Mouse (Mus musculus) ES-Bruce4 (cell line): ENCODE data around the gene Dsel. TPM values are rescaled to one million over a fixed set of nuclear protein-coding genes. Genes with fewer than 3 reads are reported as not detected.

ENCODE experiments used
- H3K27ac ChIP-seq: 2 replicates; pipeline ENCODE4 v1.5.1; 2012; ENCODE audit warnings: low read length, inconsistent platforms; ENCODE audit not compliant: insufficient read depth
- H3K27me3 ChIP-seq: 2 replicates; pipeline ENCODE4 v1.6.1; 2012; ENCODE audit warnings: mild to moderate bottlenecking, low read length, inconsistent platforms; ENCODE audit not compliant: control insufficient read depth, poor library complexity, insufficient read depth, severe bottlenecking
- H3K36me3 ChIP-seq: 2 replicates; pipeline ENCODE4 v1.6.1; 2012; ENCODE audit warnings: inconsistent platforms, mild to moderate bottlenecking, low read length, moderate library complexity; ENCODE audit not compliant: control insufficient read depth, poor library complexity, insufficient read depth, severe bottlenecking
- H3K4me1 ChIP-seq: one replicate; pipeline ENCODE4 v1.8.1; 2011; ENCODE audit warnings: low read length; ENCODE audit not compliant: control insufficient read depth, insufficient read depth
- H3K4me3 ChIP-seq: 2 replicates; pipeline ENCODE4 v1.5.1; 2011; ENCODE audit warnings: low read depth, mild to moderate bottlenecking, low read length
- H3K9ac ChIP-seq: 2 replicates; pipeline ENCODE4 v1.6.1; 2012; ENCODE audit warnings: low read depth, mild to moderate bottlenecking, inconsistent platforms; ENCODE audit not compliant: poor library complexity, severe bottlenecking
- H3K9me3 ChIP-seq: replicated peaks from 2 replicates; pipeline ENCODE4 v1.6.1; 2012; ENCODE audit warnings: mild to moderate bottlenecking, low read length, inconsistent platforms; ENCODE audit not compliant: control insufficient read depth, poor library complexity, insufficient read depth, severe bottlenecking
- CTCF ChIP-seq: IDR thresholded peaks from one replicate; pipeline ENCODE4 v1.8.1; 2011; ENCODE audit warnings: low read depth, low read length
- EP300 ChIP-seq: IDR thresholded peaks from 2 replicates; pipeline ENCODE4 v1.6.1; 2011; ENCODE audit warnings: low read depth, low read length; ENCODE audit not compliant: insufficient read depth
- POLR2A ChIP-seq: IDR thresholded peaks from one replicate; pipeline ENCODE4 v1.8.1; 2011; ENCODE audit warnings: low read length; ENCODE audit not compliant: insufficient read depth
- polyA plus RNA-seq: library from polyadenylated mRNA; stranded (reverse); fragments of >200 nt; gene quantifications from 2 replicates; pipeline ENCODE4 v1.2.4, GENCODE M21; 2011; ENCODE audit warnings: low read depth; ENCODE audit not compliant: missing spikeins, insufficient read depth, insufficient read length

Gene Dsel
- polyA plus RNA-seq: 6.1 and 6.3 TPM in 2 replicates

DNA sequence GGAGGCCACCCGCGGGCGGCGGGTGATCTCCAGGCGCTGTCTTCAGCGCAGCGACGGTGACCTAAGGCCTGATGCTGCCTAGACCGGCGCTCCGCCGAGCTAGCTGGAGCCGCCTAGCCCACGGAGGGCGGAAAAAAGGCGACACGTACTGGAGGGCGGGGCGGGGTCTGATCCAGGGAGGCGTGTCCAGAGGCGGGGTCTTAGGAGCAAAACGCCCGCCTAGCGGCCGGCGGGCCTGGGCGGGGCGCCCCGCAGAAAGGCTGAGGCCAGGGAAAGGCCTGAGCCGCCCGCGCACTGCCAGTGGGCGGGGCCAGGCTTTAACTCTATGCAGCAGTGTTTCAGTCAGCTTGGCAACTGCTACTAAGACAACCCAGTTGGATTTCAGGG lies at the start of gene Dsel:
Gene Dsel (minus strand): TSS at position 140 of the 387 bp plus-strand sequence.
- TF ChIP-seq EP300: no peak
- TF ChIP-seq POLR2A: peak; percentile 22
- Histone ChIP-seq H3K4me1 (no peaks in the 10 kb centered on the region), H3K4me3 (peak within 1 kb of the TSS; percentile 61), H3K27ac (no peak within 1 kb of the TSS), H3K27me3 (no peaks in the 10 kb centered on the region), H3K36me3 (no peaks in the 10 kb centered on the region), H3K9me3 (no peaks in the 10 kb centered on the region), H3K9ac (peak within 1 kb of the TSS; percentile 84)

DNA sequence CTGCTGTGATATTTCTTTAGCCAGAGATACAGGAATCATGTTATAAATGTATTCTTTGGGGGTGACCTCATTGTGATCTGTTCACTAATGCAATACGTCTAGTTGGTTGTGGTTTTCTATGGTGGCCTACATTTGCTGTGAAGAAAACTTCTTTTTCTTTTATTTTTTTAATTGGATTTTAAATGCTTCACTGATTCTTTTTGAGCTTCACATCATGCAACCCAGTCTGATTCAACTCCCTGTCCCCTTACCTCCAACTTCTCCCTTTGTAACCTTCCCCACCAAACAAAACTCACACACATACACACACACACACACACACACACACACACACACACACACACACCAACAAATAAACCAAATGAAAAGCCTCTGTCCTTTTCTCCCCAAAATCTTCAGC lies 46.7 kb upstream of the Dsel start:
- no peaks in the 10 kb centered on the region for H3K27me3 ChIP-seq
- H3K36me3 ChIP-seq: no peaks in the 10 kb centered on the region
- H3K27ac ChIP-seq: no peak overlapping the region
- no peak overlapping the region for H3K4me3 ChIP-seq
- no peaks in the 10 kb centered on the region for H3K9me3 ChIP-seq
- H3K4me1 ChIP-seq: no peaks in the 10 kb centered on the region
- TF ChIP-seq EP300 (no peak), CTCF (no peak), POLR2A (no peak)
- H3K9ac ChIP-seq: no peak overlapping the region

- no peak overlapping the region for H3K4me3 ChIP-seq
- no peak overlapping the region for H3K9ac ChIP-seq
- H3K36me3 ChIP-seq: no peaks in the 10 kb centered on the region
- H3K27me3 ChIP-seq: no peaks in the 10 kb centered on the region
- H3K27ac ChIP-seq: no peak overlapping the region
- H3K9me3 ChIP-seq: no peaks in the 10 kb centered on the region; the same call in 1 of the 2 replicates
- no peaks in the 10 kb centered on the region for H3K4me1 ChIP-seq
- no peak for TF ChIP-seq CTCF
- no peak for TF ChIP-seq POLR2A
- no peak for TF ChIP-seq EP300
Observed at GRCm38 (mm10) chr1:111883336-111883735, 18.6 kb upstream of the Dsel start.

DNA sequence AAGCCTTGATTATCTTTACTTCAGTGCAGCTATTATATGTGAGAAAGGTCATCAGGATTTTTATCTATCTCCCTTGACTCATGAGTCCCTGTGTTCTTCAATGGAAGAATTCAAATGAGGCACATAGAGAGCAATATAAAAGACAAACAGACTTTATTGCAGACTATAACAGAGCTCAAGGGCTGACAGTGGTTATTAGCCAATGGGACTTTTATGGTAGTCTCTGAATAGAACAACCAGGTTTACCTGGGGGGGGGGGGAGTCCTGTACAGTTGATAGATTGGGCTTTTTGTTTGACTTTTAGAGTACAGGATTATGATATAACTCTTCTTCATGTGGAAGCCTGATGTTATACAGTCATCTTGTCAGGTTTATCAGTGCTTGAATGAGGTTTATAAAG lies 11.1 kb upstream of the Dsel start:
- no peak overlapping the region for H3K27ac ChIP-seq
- H3K27me3 ChIP-seq: no peaks in the 10 kb centered on the region
- no peaks in the 10 kb centered on the region for H3K36me3 ChIP-seq
- no peaks in the 10 kb centered on the region for H3K4me1 ChIP-seq
- no peak overlapping the region for H3K4me3 ChIP-seq
- no peak for TF ChIP-seq POLR2A
- TF ChIP-seq CTCF: no peak
- TF ChIP-seq EP300: no peak
- no peaks in the 10 kb centered on the region for H3K9me3 ChIP-seq
- no peak overlapping the region for H3K9ac ChIP-seq

DNA sequence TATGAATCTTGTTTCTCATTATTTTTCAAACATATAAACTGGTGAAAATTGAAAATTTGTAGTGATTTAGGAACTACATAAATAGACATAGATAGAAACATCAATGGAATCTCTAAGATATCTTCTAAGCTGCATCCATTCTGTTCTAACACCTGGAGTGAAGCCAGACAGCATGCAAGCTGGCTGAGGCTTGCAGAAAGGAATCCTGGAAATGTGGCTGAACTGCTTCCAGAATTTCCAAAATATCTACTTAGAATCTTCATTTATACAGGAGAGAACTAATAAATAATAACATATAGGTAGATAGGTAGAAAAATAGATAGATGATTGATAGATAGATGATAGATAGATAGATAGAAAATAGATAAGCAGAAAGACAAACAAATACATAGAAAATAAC lies 8.5 kb upstream of the Dsel start:
- Histone ChIP-seq H3K27me3 (no peaks in the 10 kb centered on the region), H3K9ac (no peak overlapping the region), H3K27ac (no peak overlapping the region), H3K4me3 (no peak overlapping the region), H3K4me1 (no peaks in the 10 kb centered on the region), H3K36me3 (no peaks in the 10 kb centered on the region), H3K9me3 (no peaks in the 10 kb centered on the region)
- TF ChIP-seq POLR2A: no peak
- TF ChIP-seq CTCF: no peak
- no peak for TF ChIP-seq EP300

DNA sequence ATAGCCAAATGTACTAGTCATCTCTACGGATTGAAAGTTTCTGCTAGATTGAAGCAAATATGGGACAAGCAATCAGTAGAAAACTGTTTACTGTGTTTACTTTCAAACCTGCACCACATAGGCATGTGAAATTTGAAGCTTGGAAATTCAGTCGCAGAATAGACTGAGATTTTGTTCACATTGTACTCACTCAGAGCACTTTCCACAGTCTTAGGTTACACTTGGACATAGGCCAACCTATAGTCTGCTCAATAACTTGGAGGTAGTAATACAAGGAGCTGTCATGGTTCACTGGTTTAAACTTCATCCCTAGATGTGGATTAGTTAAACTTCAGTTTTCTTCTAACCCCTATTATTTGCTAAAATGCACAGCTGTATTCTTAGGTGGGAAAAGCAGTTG lies 749 bp upstream of the Dsel start:
- no peak overlapping the region for H3K4me3 ChIP-seq
- H3K9ac ChIP-seq: no peak overlapping the region
- H3K36me3 ChIP-seq: no peaks in the 10 kb centered on the region
- no peak overlapping the region for H3K27ac ChIP-seq
- TF ChIP-seq EP300: no peak
- TF ChIP-seq POLR2A: no peak
- TF ChIP-seq CTCF: no peak
- H3K4me1 ChIP-seq: no peaks in the 10 kb centered on the region
- H3K27me3 ChIP-seq: no peaks in the 10 kb centered on the region
- H3K9me3 ChIP-seq: no peaks in the 10 kb centered on the region
